Mouse (Mus musculus) bone marrow, adult 2 months (tissue): ENCODE results near the gene Qser1.

Source experiments
- CTCF ChIP-seq: fragments of 200-500 bp; IDR thresholded peaks from 2 replicates; pipeline ENCODE4 v1.5.1; 2011; ENCODE audit warnings: low read length, control low read depth; ENCODE audit not compliant: control insufficient read depth, insufficient read depth
- POLR2A ChIP-seq: fragments of 200-500 bp; IDR thresholded peaks from 2 replicates; pipeline ENCODE4 v1.6.1; 2011; ENCODE audit warnings: low read depth, mild to moderate bottlenecking, control low read depth, low read length, borderline replicate concordance; ENCODE audit not compliant: control insufficient read depth

DNA sequence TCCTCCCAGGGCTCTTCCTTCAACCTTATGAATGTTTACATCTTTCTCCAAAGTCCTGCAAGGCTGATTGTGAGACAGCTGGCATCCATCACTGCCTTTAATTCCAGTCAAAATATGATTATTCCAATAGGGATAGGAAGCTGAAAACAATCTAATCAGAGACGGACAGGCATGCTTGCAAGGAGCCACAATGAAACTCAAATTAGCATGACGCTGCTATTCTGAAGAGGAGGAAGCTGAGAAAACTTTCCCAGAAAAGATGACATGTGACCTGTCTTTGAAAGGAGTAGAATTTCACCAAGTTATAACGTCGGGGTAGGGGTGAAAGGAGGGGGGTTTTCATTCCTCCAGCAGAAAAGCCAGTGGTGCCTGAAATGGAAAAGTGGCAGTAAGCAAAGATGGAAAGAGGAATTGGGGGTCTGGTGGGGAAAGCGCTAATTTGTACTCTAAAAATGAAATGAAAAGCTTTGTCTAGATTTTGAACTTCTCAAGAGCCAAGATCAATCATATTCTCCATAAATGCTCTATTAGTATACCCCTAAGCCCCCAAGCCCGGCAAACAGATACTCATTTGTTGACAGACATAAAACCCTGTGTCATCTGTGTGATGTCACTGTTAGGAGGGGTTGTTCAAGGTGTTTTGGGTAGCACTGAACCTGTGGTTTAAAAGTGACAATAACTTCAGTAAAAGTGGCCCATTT is 105.7 kb downstream of the Qser1 start:
- no peak for TF ChIP-seq CTCF
- no peak for TF ChIP-seq POLR2A
